Mouse (Mus musculus) MEL (cell line): ENCODE data around the gene Cd300ld5. TPM values are rescaled to one million over a fixed set of nuclear protein-coding genes. Genes with fewer than 3 reads are reported as not detected.

ENCODE experiments used
- DNase-seq: peaks from one replicate; pipeline ENCODE4 v3.0.0; 2011; ENCODE audit warnings: low read depth, low spot score
- H3K27ac ChIP-seq: 2 replicates; pipeline ENCODE4 v1.5.1; 2012; ENCODE audit warnings: low read depth, mild to moderate bottlenecking, control low read depth, low read length, moderate library complexity; ENCODE audit not compliant: control insufficient read depth
- H3K27me3 ChIP-seq, 2 experiments: fragments of 150-350 bp in 1 of 2; sonication (generic) in 1 of 2; 2 replicates each; pipeline ENCODE4 v1.6.1; 2012; ENCODE audit warnings: low read length in 2 of 2, mild to moderate bottlenecking in 2 of 2, improper control_type of control experiment in 1 of 2, moderate library complexity in 1 of 2; ENCODE audit not compliant: insufficient read depth in 2 of 2, control insufficient read depth in 1 of 2
- H3K36me3 ChIP-seq, 2 experiments: 2 replicates each; pipeline ENCODE4 v1.6.1; 2012 to 2014; ENCODE audit warnings: low read length in 2 of 2, improper control_type of control experiment in 1 of 2, inconsistent platforms in 1 of 2, mild to moderate bottlenecking in 1 of 2; ENCODE audit not compliant: insufficient read depth in 2 of 2, control insufficient read depth in 1 of 2
- H3K4me1 ChIP-seq, 2 experiments: fragments of 150-350 bp in 1 of 2; sonication (generic) in 1 of 2; 2 replicates each; pipeline ENCODE4 v1.6.1; 2012; ENCODE audit warnings: low read length in 2 of 2, improper control_type of control experiment in 1 of 2, mild to moderate bottlenecking in 1 of 2; ENCODE audit not compliant: insufficient read depth in 2 of 2, control insufficient read depth in 1 of 2
- H3K4me3 ChIP-seq, 2 experiments: fragments of 150-350 bp in 1 of 2; sonication (generic) in 1 of 2; 2 replicates each; pipeline ENCODE4 v1.5.1; 2012; ENCODE audit warnings: low read depth in 2 of 2, low read length in 2 of 2, mild to moderate bottlenecking in 2 of 2, moderate library complexity in 2 of 2, control low read depth in 1 of 2, improper control_type of control experiment in 1 of 2; ENCODE audit not compliant: control insufficient read depth in 1 of 2, insufficient read depth in 1 of 2
- H3K79me2 ChIP-seq: 2 replicates; pipeline ENCODE4 v1.6.1; 2012; ENCODE audit warnings: mild to moderate bottlenecking, low read length, moderate library complexity; ENCODE audit not compliant: control insufficient read depth, poor library complexity, insufficient read depth
- H3K9ac ChIP-seq: 2 replicates; pipeline ENCODE4 v1.6.1; 2012; ENCODE audit warnings: low read depth, mild to moderate bottlenecking, control low read depth, low read length, moderate library complexity; ENCODE audit not compliant: control insufficient read depth, poor library complexity, severe bottlenecking
- H3K9me3 ChIP-seq: fragments of 150-350 bp; sonication (generic); replicated peaks from 2 replicates; pipeline ENCODE4 v1.6.1; 2012; ENCODE audit warnings: mild to moderate bottlenecking, low read length, improper control_type of control experiment, moderate library complexity; ENCODE audit not compliant: insufficient read depth
- CHD2 ChIP-seq: IDR thresholded peaks from 2 replicates; pipeline ENCODE4 v1.6.1; 2011; ENCODE audit warnings: low read length, improper control_type of control experiment
- ELF1 ChIP-seq: IDR thresholded peaks from 2 replicates; pipeline ENCODE4 v1.6.1; 2014; ENCODE audit warnings: low read depth, mild to moderate bottlenecking, inconsistent platforms, low read length, improper control_type of control experiment, moderate library complexity
- EP300 ChIP-seq, 2 experiments: IDR thresholded peaks; 2 replicates each; pipeline ENCODE4 v1.6.1; 2011; ENCODE audit warnings: improper control_type of control experiment in 2 of 2, low read length in 2 of 2, low read depth in 1 of 2, mild to moderate bottlenecking in 1 of 2
- GATA1 ChIP-seq: IDR thresholded peaks from 2 replicates; pipeline ENCODE4 v1.6.1; 2011; ENCODE audit warnings: low read depth, low read length, improper control_type of control experiment
- JUND ChIP-seq: IDR thresholded peaks from 2 replicates; pipeline ENCODE4 v1.6.1; 2011; ENCODE audit warnings: low read depth, mild to moderate bottlenecking, improper control_type of control experiment, low read length
- KAT2A ChIP-seq: conservative IDR thresholded peaks from 2 replicates; pipeline ENCODE4 v1.6.1; 2012; ENCODE audit warnings: low read depth, low read length, improper control_type of control experiment, inconsistent platforms
- MAFK ChIP-seq: IDR thresholded peaks from 2 replicates; pipeline ENCODE4 v1.6.1; 2011; ENCODE audit warnings: low read depth, mild to moderate bottlenecking, low read length, improper control_type of control experiment, borderline replicate concordance
- MAX ChIP-seq: IDR thresholded peaks from 2 replicates; pipeline ENCODE4 v1.6.1; 2011; ENCODE audit warnings: low read length, improper control_type of control experiment
- MXI1 ChIP-seq: IDR thresholded peaks from 2 replicates; pipeline ENCODE4 v1.6.1; 2011; ENCODE audit warnings: mild to moderate bottlenecking, low read depth, low read length, improper control_type of control experiment
- MYB ChIP-seq: IDR thresholded peaks from 2 replicates; pipeline ENCODE4 v1.6.1; 2011; ENCODE audit warnings: mild to moderate bottlenecking, low read depth, low read length, improper control_type of control experiment
- NELFE ChIP-seq: IDR thresholded peaks from 2 replicates; pipeline ENCODE4 v1.6.1; 2011; ENCODE audit warnings: low read depth, low read length, improper control_type of control experiment
- POLR2AphosphoS2 ChIP-seq: IDR thresholded peaks from 2 replicates; pipeline ENCODE4 v1.6.1; 2011; ENCODE audit warnings: low read length, improper control_type of control experiment
- POLR2AphosphoS5 ChIP-seq: IDR thresholded peaks from 2 replicates; pipeline ENCODE4 v1.6.1; 2012; ENCODE audit warnings: low read depth, borderline replicate concordance, mild to moderate bottlenecking, inconsistent platforms, low read length, moderate library complexity, mixed read lengths
- RAD21 ChIP-seq: IDR thresholded peaks from 2 replicates; pipeline ENCODE4 v1.6.1; 2011; ENCODE audit warnings: mild to moderate bottlenecking, low read depth, low read length, improper control_type of control experiment
- RCOR1 ChIP-seq: IDR thresholded peaks from 2 replicates; pipeline ENCODE4 v1.6.1; 2012; ENCODE audit warnings: low read depth, mild to moderate bottlenecking, inconsistent platforms, low read length, improper control_type of control experiment
- TBP ChIP-seq: IDR thresholded peaks from 2 replicates; pipeline ENCODE4 v1.8.0; 2011; ENCODE audit warnings: low read depth, low read length, improper control_type of control experiment
- USF1 ChIP-seq: IDR thresholded peaks from 2 replicates; pipeline ENCODE4 v1.6.1; 2014; ENCODE audit warnings: low read depth, mild to moderate bottlenecking, inconsistent platforms, low read length, improper control_type of control experiment, moderate library complexity
- ZNF384 ChIP-seq: IDR thresholded peaks from 2 replicates; pipeline ENCODE4 v1.6.1; 2012; ENCODE audit warnings: low read depth, mild to moderate bottlenecking, inconsistent platforms, low read length, improper control_type of control experiment
- polyA plus RNA-seq, 2 experiments: library from polyadenylated mRNA; stranded (reverse) in 1 of 2; unstranded in 1 of 2; fragments of >175 nt in 1 of 2; fragments of >200 nt in 1 of 2; gene quantifications; 2 replicates each; pipeline versions ENCODE4 v1.2.1 to v1.2.4; 2012; ENCODE audit warnings: low replicate concordance in 2 of 2, low read depth in 1 of 2; ENCODE audit not compliant: insufficient read length in 2 of 2, insufficient read depth in 1 of 2, missing spikeins in 1 of 2
- total RNA-seq: library from RNA; depleted of rRNA; stranded (reverse); fragments of 300-350 nt; gene quantifications from 2 replicates; pipeline ENCODE4 v1.2.3, GENCODE M21; 2012

The Cd300ld5 gene
- total and polyA plus RNA-seq, 3 experiments = not detected

DNA sequence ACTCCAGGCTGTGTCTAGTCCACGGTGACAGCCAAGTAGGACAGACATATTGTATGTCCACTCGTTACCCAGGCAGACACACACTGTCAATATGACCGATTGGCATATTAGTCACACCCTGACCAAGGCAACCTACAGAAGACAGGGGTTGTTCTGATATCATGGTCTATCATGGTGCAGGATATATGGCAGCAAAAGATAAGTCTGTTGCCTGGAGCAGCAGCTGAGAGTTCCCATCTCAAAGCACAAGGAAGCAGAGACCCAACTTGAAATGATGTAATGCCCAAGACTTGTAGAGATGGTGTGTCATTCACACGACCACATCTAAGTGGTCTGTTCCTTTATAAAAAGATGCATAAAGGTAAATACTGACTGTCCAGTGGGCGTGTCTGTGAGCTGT lies 41.1 kb upstream of the Cd300ld5 start (continued):
- TF ChIP-seq CHD2 = no peak

DNA sequence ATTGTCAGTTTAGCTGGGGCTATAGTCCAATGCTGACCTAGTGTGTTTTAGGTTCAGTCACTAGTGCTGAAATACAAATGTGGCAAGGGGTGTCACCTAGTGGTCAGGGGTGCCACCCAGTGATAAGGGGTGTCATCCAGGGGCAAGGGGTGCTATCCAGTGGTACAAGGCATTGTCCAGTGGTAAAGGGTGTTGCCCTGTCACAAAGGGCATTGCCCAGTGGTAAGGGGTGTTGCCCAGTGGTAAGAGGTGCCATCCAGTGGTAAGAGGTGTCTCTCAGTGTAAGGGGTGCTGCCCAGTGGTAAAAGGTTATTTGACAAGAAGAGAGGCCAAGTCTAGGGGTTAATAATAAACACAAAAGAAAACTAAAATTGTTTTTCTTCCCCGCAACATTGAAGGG lies 39.9 kb upstream of the Cd300ld5 start:
- H3K4me3 ChIP-seq = no peak overlapping the region
- H3K27me3 ChIP-seq = no peaks in the 10 kb centered on the region
- no peak for TF ChIP-seq MXI1
- no peak for TF ChIP-seq RAD21
- no peak for TF ChIP-seq NELFE
- TF ChIP-seq JUND = no peak
- no peak for TF ChIP-seq MYB
- TF ChIP-seq USF1 = no peak
- no peak for TF ChIP-seq POLR2AphosphoS2
- TF ChIP-seq TBP = no peak
- TF ChIP-seq KAT2A = no peak
- TF ChIP-seq ELF1 = no peak
- no peak for TF ChIP-seq MAFK
- TF ChIP-seq ZNF384 = no peak
- no peak for TF ChIP-seq GATA1
- no peak for TF ChIP-seq MAX
- no peak for TF ChIP-seq POLR2AphosphoS5
- no peak overlapping the region for H3K9ac ChIP-seq
- no peak for DNase-seq
- no peaks in the 10 kb centered on the region for H3K9me3 ChIP-seq
- no peaks in the 10 kb centered on the region for H3K79me2 ChIP-seq
- H3K4me1 ChIP-seq = peaks cover 6 to 19% of the 10 kb centered on the region in 2 experiments; a peak in 3 of 4 replicates
- peaks cover 0 to 6% of the 10 kb centered on the region in 2 experiments; a peak in 1 of 4 replicates for H3K36me3 ChIP-seq
- no peak overlapping the region for H3K27ac ChIP-seq

DNA sequence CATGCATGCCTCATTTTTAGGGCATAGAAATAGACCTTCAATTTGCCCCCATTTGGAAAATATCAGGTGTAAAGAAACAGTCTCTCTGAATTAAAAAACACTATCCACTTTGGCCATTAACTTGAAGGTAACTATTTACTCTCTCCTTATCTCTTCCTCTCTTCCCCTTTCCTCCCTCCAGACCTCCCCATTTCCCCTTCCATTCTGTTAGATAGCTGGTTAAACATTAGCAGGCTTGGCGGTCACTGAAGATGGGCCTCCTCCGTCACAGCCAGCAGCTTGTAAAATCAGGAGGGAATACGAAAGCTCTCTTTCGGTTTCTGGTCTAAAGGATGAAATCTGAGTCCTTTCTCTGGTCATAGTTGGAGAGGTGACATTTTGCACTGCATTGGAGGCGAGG lies 38.3 kb upstream of the Cd300ld5 start:
- H3K27ac ChIP-seq = no peak overlapping the region
- peak; percentile 20 to 43; a peak in 2 of 4 replicates for TF ChIP-seq EP300 (IDR thresholded peaks at IDR 0.05; ENCODE audit: low read depth in 1 of 2, low read length in 2 of 2)
- TF ChIP-seq GATA1 = peak; percentile 62
- TF ChIP-seq RCOR1 = no peak
- H3K4me1 ChIP-seq = peaks cover 6 to 19% of the 10 kb centered on the region in 2 experiments; a peak in 3 of 4 replicates

More for the DNA sequence above, 38.3 kb upstream of the Cd300ld5 start:
- Histone ChIP-seq H3K9ac (no peak overlapping the region), H3K27me3 (no peaks in the 10 kb centered on the region), H3K36me3 (peaks cover 0 to 6% of the 10 kb centered on the region in 2 experiments; a peak in 1 of 4 replicates), H3K4me3 (no peak overlapping the region; a peak in 1 of 4 replicates), H3K9me3 (no peaks in the 10 kb centered on the region), H3K79me2 (no peaks in the 10 kb centered on the region)
- peak; percentile 41 for DNase-seq
